Mouse (Mus musculus): ENCODE data around the gene Fau. TPM values are rescaled to one million over a fixed set of nuclear protein-coding genes. Genes with fewer than 3 reads are reported as not detected.

Fau gene
- polyA plus RNA-seq, 1 experiment from 2014 or later = 831 TPM

DNA sequence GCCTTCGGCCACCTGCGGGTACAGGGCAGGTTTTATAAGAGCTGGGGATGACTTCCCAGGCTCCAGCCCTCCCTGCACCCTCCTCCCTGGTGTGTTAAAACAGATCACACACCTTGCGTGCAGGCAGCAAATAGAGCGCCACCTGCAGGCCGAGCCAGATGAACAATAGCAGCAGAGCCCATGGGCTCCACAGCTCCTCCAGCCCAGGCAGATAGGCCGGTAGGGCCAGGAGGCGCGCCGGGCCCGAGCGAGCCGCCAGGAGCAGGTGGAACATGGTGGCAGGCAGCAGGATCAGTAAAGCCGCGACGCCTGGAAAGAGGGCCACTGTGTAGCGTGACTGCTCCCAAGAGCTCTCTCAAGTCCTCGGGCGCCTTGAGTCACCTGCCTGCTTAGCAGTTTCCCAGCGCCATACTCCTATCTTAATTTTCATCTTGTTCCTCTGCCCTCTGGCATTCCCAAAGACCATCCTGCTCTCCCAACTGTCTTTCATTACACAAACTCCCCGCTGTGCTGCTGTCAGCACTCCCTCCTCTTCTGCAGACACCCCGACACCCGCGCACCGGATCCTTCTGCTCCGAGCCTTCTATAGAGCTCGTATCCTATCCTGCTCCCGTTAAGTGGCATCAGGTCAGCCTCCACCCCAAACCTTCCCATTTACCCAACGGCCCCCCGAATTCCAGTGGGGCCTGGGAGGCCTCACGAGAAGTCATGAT lies 9.5 kb downstream of the Fau start:
- Histone ChIP-seq H3K4me3 (peak overlapping the region; percentile 66), H3K36me3 (replicated peaks) (peaks cover 52% of the 10 kb centered on the region), H3K27me3 (replicated peaks; ENCODE audit: low read depth, poor library complexity, severe bottlenecking) (no peaks in the 10 kb centered on the region), H3K27ac (replicated peaks) (peak overlapping the region; percentile 81), H3K9me3 (no peaks in the 10 kb centered on the region), H3K4me1 (peaks cover 37% of the 10 kb centered on the region)
- peak; percentile 90 for DNase-seq (ENCODE audit: low spot score)
- whole genome bisulfite sequencing = under 1% methylated on average over 30 of the region's 30 CpGs

DNA sequence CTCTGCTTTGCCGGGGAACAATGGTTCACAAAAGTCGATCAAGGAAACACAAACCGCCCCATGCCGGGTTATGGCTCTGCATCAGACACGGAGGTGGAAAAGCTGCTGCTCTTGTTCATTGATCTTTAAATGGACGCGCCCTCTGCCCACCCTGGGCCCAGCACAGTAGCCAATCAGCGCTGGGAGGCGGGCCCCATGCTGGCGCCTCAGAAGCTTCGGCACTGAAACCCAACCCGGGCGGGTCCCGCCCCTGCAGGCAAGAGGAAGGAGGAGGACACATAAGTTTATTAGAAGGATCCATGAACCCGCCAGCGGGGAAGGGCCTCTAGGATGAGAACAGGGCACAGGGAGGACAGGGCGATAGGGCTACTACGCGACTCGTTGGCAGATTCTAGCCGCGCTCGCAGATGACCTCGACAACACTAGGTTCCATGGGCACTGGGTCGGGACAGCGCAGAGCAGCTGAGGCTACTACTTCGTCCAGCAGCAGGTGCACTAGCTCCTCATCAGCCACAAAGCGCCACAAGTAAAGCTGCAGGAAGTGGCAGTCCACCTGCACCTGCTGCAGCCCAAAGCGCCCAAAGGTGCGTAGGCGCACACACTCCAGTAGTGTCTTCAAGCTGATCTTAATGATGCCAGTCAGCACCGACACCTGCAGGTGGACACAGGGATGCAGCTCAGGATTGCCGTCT lies 10.2 kb downstream of the Fau start, which contains the start of gene Tm7sf2:
Gene Tm7sf2 (minus strand): TSS at position 650 of the 692 bp plus-strand sequence.
- H3K4me1 ChIP-seq = peaks cover 30% of the 10 kb centered on the region
- H3K9me3 ChIP-seq = no peaks in the 10 kb centered on the region
- peak; percentile 95 for DNase-seq (ENCODE audit: low spot score)
- 9% methylated on average over 33 of the region's 33 CpGs for WGBS
- peak within 1 kb of the TSS; percentile 81 for H3K27ac ChIP-seq (replicated peaks)
- peaks cover 49% of the 10 kb centered on the region for H3K36me3 ChIP-seq (replicated peaks)
- peak within 1 kb of the TSS; percentile 66 for H3K4me3 ChIP-seq
- no peaks in the 10 kb centered on the region for H3K27me3 ChIP-seq (replicated peaks; ENCODE audit: low read depth, poor library complexity, severe bottlenecking)

- Histone ChIP-seq H3K36me3 (replicated peaks) (peaks cover 49% of the 10 kb centered on the region), H3K27me3 (replicated peaks; ENCODE audit: low read depth, poor library complexity, severe bottlenecking) (no peaks in the 10 kb centered on the region), H3K4me3 (peak overlapping the region; percentile 66; the same call in 1 of the 2 replicates), H3K9me3 (no peaks in the 10 kb centered on the region), H3K4me1 (peaks cover 26% of the 10 kb centered on the region), H3K27ac (replicated peaks) (no peak overlapping the region)
- no peak for DNase-seq (ENCODE audit: low spot score)
- 83% methylated on average over 4 of the region's 4 CpGs for WGBS
Observed at GRCm38 (mm10) chr19:6068951-6069350, 11.3 kb downstream of the Fau start.

DNA sequence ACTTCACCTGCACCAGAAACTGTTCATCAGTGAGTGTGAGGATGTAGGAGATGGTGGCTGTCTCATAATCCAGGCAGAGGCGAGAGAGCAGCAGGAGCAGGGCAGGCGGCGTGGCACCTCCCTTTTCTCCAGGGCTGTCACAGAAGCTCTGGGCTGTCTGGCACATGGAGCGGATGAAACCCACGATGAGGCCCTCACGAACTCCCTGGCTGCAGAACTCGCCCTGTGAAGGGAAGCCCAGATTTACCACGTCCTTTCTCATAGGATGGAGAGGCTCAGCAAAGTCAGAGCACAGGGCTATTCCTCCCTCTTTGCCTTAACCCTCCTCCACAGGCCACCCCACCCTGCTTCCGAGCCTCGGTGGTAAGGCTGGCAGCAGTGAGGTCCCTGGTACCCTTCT lies 12.2 kb downstream of the Fau start:
- Histone ChIP-seq H3K9me3 (no peaks in the 10 kb centered on the region), H3K4me3 (no peak overlapping the region; the same call in 1 of the 2 replicates), H3K27me3 (replicated peaks; ENCODE audit: low read depth, poor library complexity, severe bottlenecking) (no peaks in the 10 kb centered on the region), H3K4me1 (peaks cover 26% of the 10 kb centered on the region), H3K36me3 (replicated peaks) (peaks cover 55% of the 10 kb centered on the region), H3K27ac (replicated peaks) (no peak overlapping the region)
- WGBS = 93% methylated on average over 10 of the region's 10 CpGs
- DNase-seq (ENCODE audit: low spot score) = no peak

GRCm38 (mm10) chr19:6070571-6071250 lies 13.1 kb downstream of the Fau start:
- H3K9me3 ChIP-seq = no peaks in the 10 kb centered on the region
- peak overlapping the region; percentile 21; the same call in 1 of the 2 replicates for H3K4me3 ChIP-seq
- 92% methylated on average over 31 of the region's 31 CpGs for WGBS
- DNase-seq (ENCODE audit: low spot score) = no peak
- no peaks in the 10 kb centered on the region for H3K27me3 ChIP-seq (replicated peaks; ENCODE audit: low read depth, poor library complexity, severe bottlenecking)
- peaks cover 63% of the 10 kb centered on the region for H3K36me3 ChIP-seq (replicated peaks)
- peaks cover 28% of the 10 kb centered on the region for H3K4me1 ChIP-seq
- H3K27ac ChIP-seq (replicated peaks) = no peak overlapping the region

- H3K36me3 ChIP-seq (replicated peaks) = peaks cover 63% of the 10 kb centered on the region
- DNase-seq (ENCODE audit: low spot score) = no peak
- WGBS = 93% methylated on average over 19 of the region's 19 CpGs
Observed at GRCm38 (mm10) chr19:6071261-6071660, 13.6 kb downstream of the Fau start.

DNA sequence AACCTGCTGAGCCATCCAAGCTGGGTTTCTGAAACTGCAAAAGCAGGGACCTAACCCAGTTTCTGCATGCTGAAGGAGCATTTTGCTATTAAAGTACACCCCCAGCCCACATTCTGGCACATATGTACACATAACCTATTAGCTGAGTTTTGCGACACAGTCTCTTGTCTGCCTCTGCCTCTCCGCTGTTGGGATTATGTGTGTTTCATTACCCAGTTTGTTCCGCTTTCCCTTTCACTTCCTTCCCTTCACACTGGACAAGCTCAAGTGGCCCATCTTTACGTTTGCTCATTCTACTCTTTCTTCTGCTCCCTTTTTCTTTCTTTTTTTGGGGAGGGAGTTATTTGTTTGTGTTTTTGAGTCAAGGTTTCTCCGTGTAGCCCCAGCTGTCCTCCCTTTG lies 16.2 kb downstream of the Fau start:
- peaks cover 59% of the 10 kb centered on the region for H3K36me3 ChIP-seq (replicated peaks)

More at GRCm38 (mm10) chr19:6071261-6071660, 13.6 kb downstream of the Fau start:
- Histone ChIP-seq H3K4me3 (peak overlapping the region; percentile 21; the same call in 1 of the 2 replicates), H3K4me1 (peaks cover 30% of the 10 kb centered on the region), H3K27me3 (replicated peaks; ENCODE audit: low read depth, poor library complexity, severe bottlenecking) (no peaks in the 10 kb centered on the region), H3K9me3 (no peaks in the 10 kb centered on the region), H3K27ac (replicated peaks) (no peak overlapping the region)

DNA sequence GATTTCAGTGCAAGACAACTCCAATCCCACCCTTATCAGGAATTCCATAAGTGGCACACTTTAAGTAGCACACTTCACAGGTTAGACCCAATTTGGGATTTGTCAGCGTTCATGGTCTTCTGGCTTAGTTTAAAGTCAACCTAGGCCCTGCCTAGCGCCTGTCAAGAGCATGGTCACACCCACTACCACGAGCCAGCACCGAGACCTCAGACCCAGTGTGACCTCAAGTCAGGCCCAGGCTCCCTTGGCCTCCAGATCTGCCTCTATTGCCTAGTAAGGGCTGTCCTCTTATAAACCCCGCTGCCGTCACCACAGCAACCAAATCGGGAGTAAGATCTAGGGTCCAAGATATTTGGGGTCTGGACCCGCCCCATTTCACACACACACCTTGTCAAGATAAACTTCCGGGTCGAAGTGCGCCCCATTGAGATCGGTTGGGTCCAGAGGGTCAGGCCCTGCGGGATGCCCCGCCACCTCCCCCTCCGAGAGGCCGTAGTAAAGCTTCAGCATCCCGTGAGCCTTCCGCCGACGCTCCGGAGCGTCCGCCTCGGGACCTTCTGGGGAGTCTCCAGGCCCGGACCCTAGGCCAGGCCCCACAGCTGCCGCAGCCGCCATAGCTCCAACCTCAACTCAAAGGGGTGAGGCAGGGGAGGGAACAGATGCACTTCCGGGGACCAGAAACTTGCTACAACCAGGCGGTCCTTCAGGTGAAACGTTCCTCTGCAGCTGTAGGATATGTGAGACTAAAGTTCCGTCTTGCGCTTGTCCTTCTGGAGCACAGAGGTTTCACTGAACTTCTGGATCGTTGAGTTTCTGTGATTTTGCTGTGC lies 19.1 kb downstream of the Fau start, which contains the start of gene Vps51:
Gene Vps51 (minus strand): TSS at position 668 of the 830 bp plus-strand sequence.
- no peaks in the 10 kb centered on the region for H3K27me3 ChIP-seq (replicated peaks; ENCODE audit: low read depth, poor library complexity, severe bottlenecking)
- H3K9me3 ChIP-seq = no peaks in the 10 kb centered on the region
- peaks cover 56% of the 10 kb centered on the region for H3K36me3 ChIP-seq (replicated peaks)
- H3K4me1 ChIP-seq = peaks cover 19% of the 10 kb centered on the region
- WGBS = 2% methylated on average over 33 of the region's 33 CpGs
- H3K27ac ChIP-seq (replicated peaks) = peak within 1 kb of the TSS; percentile 94
- peak within 1 kb of the TSS; percentile 70 for H3K4me3 ChIP-seq
- peak; percentile 86 for DNase-seq (ENCODE audit: low spot score)

More for the DNA sequence above, 16.2 kb downstream of the Fau start:
- no peak overlapping the region for H3K27ac ChIP-seq (replicated peaks)
- 96% methylated on average over 5 of the region's 5 CpGs for WGBS
- no peak for DNase-seq (ENCODE audit: low spot score)
- no peaks in the 10 kb centered on the region for H3K27me3 ChIP-seq (replicated peaks; ENCODE audit: low read depth, poor library complexity, severe bottlenecking)
- H3K4me3 ChIP-seq = no peak overlapping the region
- H3K9me3 ChIP-seq = no peaks in the 10 kb centered on the region
- H3K4me1 ChIP-seq = peaks cover 19% of the 10 kb centered on the region

GRCm38 (mm10) chr19:6079983-6080480 lies 22.4 kb downstream of the Fau start, which contains the start of gene Tmem262:
TSS of gene Tmem262 (plus strand) at chr19:6080033.
- WGBS = 93% methylated on average over 12 of the region's 12 CpGs
- Histone ChIP-seq H3K27me3 (replicated peaks; ENCODE audit: low read depth, poor library complexity, severe bottlenecking) (no peaks in the 10 kb centered on the region), H3K9me3 (no peaks in the 10 kb centered on the region), H3K27ac (replicated peaks) (no peak within 1 kb of the TSS), H3K4me1 (peaks cover 30% of the 10 kb centered on the region), H3K4me3 (no peak within 1 kb of the TSS; the same call in 1 of the 2 replicates), H3K36me3 (replicated peaks) (peaks cover 51% of the 10 kb centered on the region)
- no peak for DNase-seq (ENCODE audit: low spot score)

DNA sequence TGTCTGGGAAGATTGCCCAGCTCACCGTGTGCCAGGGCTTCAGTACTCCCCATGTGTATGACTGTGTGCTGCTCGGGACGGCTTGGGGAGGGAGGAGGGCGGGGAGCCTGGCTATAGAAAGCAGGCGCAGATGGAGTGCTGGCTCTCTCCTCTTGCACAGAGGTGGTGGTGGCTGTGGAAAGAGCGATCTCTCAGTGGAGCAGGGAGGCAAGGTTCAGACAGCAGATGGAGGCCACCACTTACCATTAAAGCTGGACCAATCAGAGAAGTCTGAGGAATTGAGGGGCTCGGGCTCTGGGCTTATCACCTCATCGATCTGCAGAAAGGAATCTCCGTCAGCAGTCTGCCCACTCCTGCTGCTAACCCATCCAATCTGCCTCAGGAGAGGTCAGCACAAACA lies 24.5 kb downstream of the Fau start, which contains the start of gene Gm28374:
Gene Gm28374 (minus strand): TSS at position 101 of the 400 bp plus-strand sequence.
- WGBS = 90% methylated on average over 9 of the region's 9 CpGs
- DNase-seq (ENCODE audit: low spot score) = no peak
- Histone ChIP-seq H3K4me1 (peaks cover 31% of the 10 kb centered on the region), H3K27me3 (replicated peaks; ENCODE audit: low read depth, poor library complexity, severe bottlenecking) (no peaks in the 10 kb centered on the region), H3K9me3 (no peaks in the 10 kb centered on the region), H3K27ac (replicated peaks) (no peak within 1 kb of the TSS), H3K4me3 (peak within 1 kb of the TSS; percentile 14; the same call in 1 of the 2 replicates), H3K36me3 (replicated peaks) (peaks cover 57% of the 10 kb centered on the region)

- Histone ChIP-seq H3K36me3 (replicated peaks) (peaks cover 77% of the 10 kb centered on the region), H3K4me3 (peak within 1 kb of the TSS; percentile 90), H3K4me1 (peaks cover 24% of the 10 kb centered on the region), H3K9me3 (no peaks in the 10 kb centered on the region), H3K27me3 (replicated peaks; ENCODE audit: low read depth, poor library complexity, severe bottlenecking) (no peaks in the 10 kb centered on the region), H3K27ac (replicated peaks) (peak within 1 kb of the TSS; percentile 90)
- DNase-seq (ENCODE audit: low spot score) = peak; percentile 98
- under 1% methylated on average over 58 of the region's 58 CpGs for WGBS
Observed at GRCm38 (mm10) chr19:6084478-6085248, 27.0 kb downstream of the Fau start, which contains the start of the genes Zfpl1 and Cdca5. TSS of gene Zfpl1 (minus strand) at chr19:6084956. TSS of gene Cdca5 (plus strand) at chr19:6084983.

All from embryonic facial prominence, embryonic 10.5 days (tissue).